ENCODE assay signal across 8 mouse cellular contexts in the genomic region with DNA sequence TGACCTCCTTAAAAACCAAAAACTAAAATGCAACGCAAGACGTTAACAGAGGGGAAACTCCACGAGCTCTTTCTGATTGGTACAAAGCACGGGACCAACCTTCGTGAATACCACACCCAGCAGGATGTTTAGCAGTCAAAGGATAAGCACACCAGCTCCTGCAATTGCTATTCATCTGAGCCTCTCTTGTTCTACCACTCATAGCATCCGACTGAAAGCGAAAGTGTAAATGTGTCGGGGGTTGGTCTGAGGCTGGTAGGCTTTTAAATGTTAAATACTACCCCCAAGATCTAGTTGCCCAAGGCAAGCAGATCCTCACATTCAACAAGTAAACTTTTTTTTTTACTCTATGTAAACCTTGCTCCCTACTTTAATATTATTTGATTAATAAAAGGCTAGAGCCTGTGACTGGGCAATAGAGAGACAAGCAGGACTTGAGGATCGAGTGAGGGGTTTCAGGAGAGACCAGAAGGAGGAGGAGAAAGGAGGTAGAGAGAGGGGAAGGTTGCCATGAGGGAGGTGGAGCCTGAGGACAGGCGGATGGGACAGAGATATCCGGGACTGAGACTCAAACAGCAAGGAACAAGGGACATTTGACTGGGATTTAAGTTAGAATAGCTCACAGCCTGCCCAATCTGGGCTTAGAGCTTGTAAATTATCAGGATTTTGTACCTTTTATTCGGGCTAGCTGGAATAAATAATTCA. TPM values are rescaled to one million over a fixed set of nuclear protein-coding genes. Genes with fewer than 3 reads are reported as not detected.
A peak's percentile ranks its signal among the peaks of the same experiment; 100 is the strongest.
DNase-seq lines count a peak whose midpoint lies in the region; ATAC-seq and TF ChIP-seq lines count a peak whose summit lies in the region.

No protein-coding gene starts in this region.

- WGBS in intestine, embryonic 14.5 days: 13% methylated on average over 12 of the region's 12 CpGs
- WGBS in midbrain, embryonic 14.5 days: 14% methylated on average over 12 of the region's 12 CpGs

- intact Hi-C loops in left cerebral cortex, postnatal 4 days (cut with DNase I): no loop called here

- H3K27me3 ChIP-seq in intestine, embryonic 14.5 days (replicated peaks; ENCODE audit: control insufficient read depth, insufficient read depth, low read length): no peaks in the 10 kb centered on the region
- no peaks in the 10 kb centered on the region for H3K27me3 ChIP-seq in midbrain, embryonic 14.5 days (ENCODE audit: control insufficient read depth, insufficient read depth, low read length)

- H3K9ac ChIP-seq in intestine, embryonic 14.5 days (ENCODE audit: low read length): no peak overlapping the region
- no peak overlapping the region for H3K9ac ChIP-seq in midbrain, embryonic 14.5 days (replicated peaks; ENCODE audit: low read length)

- H3K27ac ChIP-seq in intestine, embryonic 14.5 days (ENCODE audit: low read depth): no peak overlapping the region
- H3K27ac ChIP-seq in midbrain, embryonic 14.5 days (replicated peaks; ENCODE audit: low read depth, low read length): no peak overlapping the region

- no peaks in the 10 kb centered on the region for H3K36me3 ChIP-seq in intestine, embryonic 14.5 days (ENCODE audit: control insufficient read depth, insufficient read depth, low read length)
- H3K36me3 ChIP-seq in midbrain, embryonic 14.5 days (ENCODE audit: control insufficient read depth, insufficient read depth, low read length): no peaks in the 10 kb centered on the region

- H3K4me3 ChIP-seq in intestine, embryonic 14.5 days (ENCODE audit: low read depth, low read length): peak overlapping the region; percentile 6; the same call in 1 of the 2 replicates
- H3K4me3 ChIP-seq in midbrain, embryonic 14.5 days (replicated peaks; ENCODE audit: low read depth, low read length): no peak overlapping the region

- H3K4me1 ChIP-seq in intestine, embryonic 14.5 days (replicated peaks; ENCODE audit: control insufficient read depth, insufficient read depth, low read length): no peaks in the 10 kb centered on the region
- H3K4me1 ChIP-seq in midbrain, embryonic 14.5 days (ENCODE audit: control insufficient read depth, insufficient read depth, low read length): peaks cover 6% of the 10 kb centered on the region; the same call in 1 of the 2 replicates

- ATAC-seq in intestine, embryonic 14.5 days (replicated peaks; ENCODE audit: low FRiP score, low TSS enrichment, low read depth): no peak
- ATAC-seq in midbrain, embryonic 14.5 days (ENCODE audit: low FRiP score, low TSS enrichment): no peak

- no peaks in the 10 kb centered on the region for H3K9me3 ChIP-seq in intestine, embryonic 14.5 days (ENCODE audit: control insufficient read depth, low read length)
- H3K9me3 ChIP-seq in midbrain, embryonic 14.5 days (ENCODE audit: control insufficient read depth, low read length): no peaks in the 10 kb centered on the region

- TF ChIP-seq CTCF in brain, embryonic 14.5 days (IDR thresholded peaks at IDR 0.05; ENCODE audit: borderline replicate concordance, extremely low read depth, insufficient read depth, insufficient read length): no peak

- no peak for TF ChIP-seq POLR2A in brain, embryonic 14.5 days (IDR thresholded peaks at IDR 0.05; ENCODE audit: borderline replicate concordance, extremely low read depth, insufficient read depth, insufficient read length, poor library complexity, severe bottlenecking)

- DNase-seq in embryo, embryonic 10.5 days (ENCODE audit: low spot score): peak; percentile 14
- no peak for DNase-seq in embryo, embryonic 9.5 days (ENCODE audit: extremely low spot score)
- DNase-seq in brain, embryonic 14.5 days (ENCODE audit: low read depth): peak; percentile 31
- no peak for DNase-seq in intestine, embryonic 14.5 days (ENCODE audit: low spot score)
- DNase-seq in midbrain, embryonic 14.5 days: no peak
- no peak for DNase-seq in left cerebral cortex, postnatal 4 days
- DNase-seq in right cerebral cortex, postnatal 25 days: no peak
- no peak for DNase-seq in adrenal gland, postnatal 4 days (ENCODE audit: low spot score in 2 of 2)

- H3K4me2 ChIP-seq in intestine, embryonic 14.5 days (ENCODE audit: low read length): peak overlapping the region; percentile 41
- H3K4me2 ChIP-seq in midbrain, embryonic 14.5 days (ENCODE audit: low read length): peak overlapping the region; percentile 26

RNA-seq across cellular contexts. Expression of gene Rbbp6, which starts 25.0 kb away (rescaled TPM):
- polyA plus RNA-seq in brain, embryonic 14.5 days (2012; rRNA removed): 50.5 and 64.2 TPM in 2 replicates
- 30.2 and 32.6 TPM in 2 replicates for polyA plus RNA-seq in intestine, embryonic 14.5 days (2014; fragmentation: Nextera tagmentation; extraction: Ambion mirVana)
- polyA plus RNA-seq in midbrain, embryonic 14.5 days (2014; fragmentation: Nextera tagmentation; extraction: Ambion mirVana): 31.6 and 36.8 TPM in 2 replicates
- 10 to 100 TPM; 74.4 to 78.6 TPM for total RNA-seq in left cerebral cortex, postnatal 4 days (2021)
- total RNA-seq in adrenal gland, postnatal 4 days (2021): 10 to 100 TPM; 79.1 to 86.2 TPM

Comparison
In these comparisons a context has a peak if more than half of its experiments do, and no peak if none do; other contexts are left out.
1. DNase-seq: peak in embryo, embryonic 10.5 days (single experiment) and brain, embryonic 14.5 days (single experiment); none in embryo, embryonic 9.5 days (single experiment), intestine, embryonic 14.5 days (single experiment), midbrain, embryonic 14.5 days (single experiment), left cerebral cortex, postnatal 4 days (single experiment), right cerebral cortex, postnatal 25 days (single experiment) and adrenal gland, postnatal 4 days (0 of 2).